Mouse (Mus musculus) left cerebral cortex, postnatal 4 days (tissue): ENCODE data around the gene Cish. TPM values are rescaled to one million over a fixed set of nuclear protein-coding genes. Genes with fewer than 3 reads are reported as not detected.

ENCODE experiments used
- DNase-seq: peaks from one replicate; pipeline ENCODE4 v3.0.0-alpha.2; 2022
- intact Hi-C: fragments of 180-260 bp; cut with DNase I; formaldehyde crosslinking; loops from one replicate; pipeline ENCODE4 v1.15.1; 2025
- total RNA-seq, 2 experiments: library from RNA; stranded (reverse); gene quantifications; 2 replicates each; pipeline ENCODE4 v1.2.3; 2021

The Cish gene
- total RNA-seq, 2 experiments from 2014 or later = 16.4 to 17.5 TPM

DNA sequence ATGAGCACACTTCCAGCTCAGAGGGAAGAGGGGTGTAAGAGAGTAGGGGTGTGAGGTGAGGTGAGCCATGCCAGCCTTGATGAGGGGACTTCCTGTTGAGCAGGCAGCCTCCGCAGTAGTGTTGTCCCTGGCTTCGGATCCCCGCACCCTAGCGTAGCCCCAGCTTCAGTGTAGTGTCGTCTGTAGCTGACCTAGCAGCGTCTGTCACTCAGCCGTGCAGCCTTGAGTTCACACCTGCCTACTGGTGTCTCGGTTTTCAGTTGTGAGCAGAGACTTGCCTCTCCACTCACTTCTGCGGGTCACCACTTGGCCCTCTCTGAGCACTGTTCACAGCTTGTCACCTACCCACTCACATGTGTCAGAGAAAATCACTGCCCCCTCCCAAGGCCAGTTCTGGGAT is 13.3 kb downstream of the Cish start:
- no peak for DNase-seq
- intact Hi-C loops = no loop called here

DNA sequence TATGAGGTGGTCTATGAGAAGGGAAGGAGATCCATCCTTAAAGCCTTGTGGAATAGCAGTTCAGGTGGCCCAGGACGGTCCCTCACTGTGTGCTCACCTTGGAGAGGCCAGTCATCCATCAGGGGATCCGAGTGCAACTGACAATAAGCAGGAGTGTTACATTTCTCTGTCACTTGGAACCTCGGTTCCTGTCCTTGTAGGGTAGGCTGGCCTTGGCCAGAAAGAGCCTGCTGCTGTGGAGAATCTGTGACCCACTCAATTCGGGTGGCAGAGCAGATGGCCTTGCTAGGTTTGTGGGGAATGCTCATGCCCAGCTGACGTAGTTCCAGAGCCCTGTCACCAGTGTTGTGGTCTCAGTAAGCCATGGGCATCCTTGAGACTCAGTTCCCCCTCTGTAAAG is 13.8 kb downstream of the Cish start:
- intact Hi-C loops = no loop called here
- no peak for DNase-seq

DNA sequence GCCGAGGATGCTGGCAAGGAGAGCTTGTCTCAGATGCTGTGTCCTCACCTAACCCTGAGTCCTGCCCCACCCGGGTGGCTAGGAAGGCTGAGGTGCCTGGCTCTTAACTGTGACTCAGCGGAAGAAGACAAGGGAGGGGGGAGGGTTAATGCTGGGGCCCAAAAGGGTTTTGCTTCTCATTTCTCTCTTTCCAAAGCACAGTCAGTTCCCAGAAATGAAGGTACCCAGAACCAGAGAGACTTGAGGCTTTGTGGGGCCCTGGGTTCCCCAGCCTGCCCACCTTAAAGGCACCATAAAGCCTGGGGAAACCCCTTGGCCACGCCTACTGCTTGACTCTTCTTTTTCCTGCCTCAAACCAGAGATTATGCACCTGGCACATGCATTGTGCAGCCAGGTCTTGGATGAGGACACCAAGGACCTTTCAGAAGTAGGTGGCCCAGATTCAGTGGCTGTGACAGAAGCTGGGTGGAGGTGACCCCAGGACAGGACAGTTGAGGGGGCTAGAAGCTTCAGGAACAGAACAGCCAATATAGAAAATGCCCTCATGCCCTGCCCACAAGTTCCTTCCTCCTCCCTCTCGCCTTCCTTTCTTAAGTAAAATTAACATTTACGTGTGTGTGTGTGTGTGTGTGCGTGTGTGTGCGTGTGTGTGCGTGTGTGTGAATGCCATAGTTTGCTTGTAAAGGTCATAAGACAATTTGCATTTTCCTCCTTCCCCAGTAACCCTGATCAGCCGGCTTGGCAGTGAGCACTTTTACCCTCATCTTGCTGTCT is 17.2 kb downstream of the Cish start:
- no peak for DNase-seq
- intact Hi-C loops = no loop called here

DNA sequence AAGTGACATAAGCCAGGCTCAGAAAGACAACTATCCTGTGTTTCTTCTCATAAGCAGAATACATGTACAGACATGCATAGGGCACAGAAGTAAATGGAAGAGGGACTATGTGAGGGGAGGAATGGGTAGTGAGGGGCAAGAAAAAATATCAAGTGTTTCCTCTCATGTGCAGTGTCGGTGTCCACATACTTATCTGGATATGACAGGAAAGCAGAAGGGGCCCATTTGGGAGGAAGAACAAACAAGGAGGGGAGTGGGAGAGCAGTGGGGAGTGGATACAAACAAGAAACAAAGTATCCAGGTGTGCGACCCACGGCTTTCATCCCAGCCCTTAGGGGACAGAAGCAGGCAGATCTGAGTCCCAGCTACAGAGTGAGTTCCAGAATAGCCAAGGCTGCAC is 18.1 kb downstream of the Cish start:
- intact Hi-C loops = no loop called here

DNA sequence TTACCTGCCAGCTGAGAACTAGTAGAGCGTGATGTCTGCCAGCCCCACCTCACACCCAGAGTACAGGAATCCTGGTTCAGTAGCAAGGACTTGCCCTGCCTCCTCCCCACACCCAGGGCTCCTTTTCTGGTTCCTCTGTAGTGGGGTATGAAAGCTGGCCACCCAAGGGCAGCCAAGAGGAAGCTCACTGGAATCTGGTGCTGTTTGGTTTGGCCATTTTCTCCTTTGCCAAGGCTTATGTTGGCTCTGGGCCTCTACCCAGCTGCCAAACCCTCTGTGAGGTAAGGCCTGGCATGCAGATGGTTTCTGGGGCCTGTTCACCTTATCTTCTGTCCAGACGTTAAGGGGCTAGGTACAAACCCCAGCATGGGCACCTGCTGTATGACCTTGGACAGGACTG is 20.0 kb downstream of the Cish start:
- no peak for DNase-seq
- intact Hi-C loops = no loop called here

More for the DNA sequence above, 18.1 kb downstream of the Cish start:
- no peak for DNase-seq

DNA sequence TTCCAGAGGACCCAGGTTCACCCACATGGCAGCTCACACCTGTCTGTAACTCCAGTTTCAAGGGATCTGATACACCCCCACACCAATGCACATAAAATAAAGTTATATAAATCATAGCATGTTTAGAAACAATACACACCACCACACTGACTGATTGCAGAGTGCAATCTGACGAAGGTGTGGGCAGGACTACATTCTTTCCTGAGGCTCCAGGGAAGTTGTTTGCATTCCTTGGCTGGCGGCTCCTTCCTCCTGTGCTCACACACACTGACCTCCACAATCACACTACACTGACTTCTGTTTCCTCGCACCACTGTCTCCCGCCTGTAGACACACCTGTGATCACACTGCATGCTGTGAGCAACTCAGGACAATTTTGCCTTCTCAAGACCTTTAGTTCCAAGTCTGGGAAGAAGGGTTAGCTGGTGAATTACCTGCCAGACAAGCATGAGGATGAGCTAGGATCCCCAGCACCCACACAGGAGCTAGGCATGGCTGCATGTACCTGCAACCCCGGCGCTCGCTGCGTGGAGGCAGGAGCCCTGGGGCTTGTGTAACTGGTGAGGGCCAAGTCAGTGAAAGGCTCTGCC is 26.7 kb downstream of the Cish start:
- intact Hi-C loops = no loop called here
- no peak for DNase-seq

DNA sequence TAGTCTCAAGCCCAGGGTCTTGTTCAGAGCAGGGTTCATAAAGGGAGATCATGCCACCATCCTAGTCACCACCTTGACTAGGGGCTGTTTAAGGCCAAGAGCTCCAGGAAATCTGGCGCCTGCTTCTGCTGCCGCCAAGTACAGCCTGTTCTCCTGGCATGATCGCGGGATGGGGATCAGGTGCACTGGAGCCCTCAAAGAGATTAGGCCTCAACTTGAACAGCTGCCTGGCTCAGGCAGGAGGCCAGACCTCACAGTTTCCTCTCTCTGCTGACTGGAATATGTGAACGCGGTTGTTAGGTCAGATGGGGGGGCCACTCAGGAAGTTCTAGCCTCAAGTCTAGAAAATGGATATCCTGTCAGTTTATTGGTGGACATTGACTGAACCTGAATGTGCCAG is 27.7 kb downstream of the Cish start:
- intact Hi-C loops = no loop called here
- peak; percentile 97 for DNase-seq

DNA sequence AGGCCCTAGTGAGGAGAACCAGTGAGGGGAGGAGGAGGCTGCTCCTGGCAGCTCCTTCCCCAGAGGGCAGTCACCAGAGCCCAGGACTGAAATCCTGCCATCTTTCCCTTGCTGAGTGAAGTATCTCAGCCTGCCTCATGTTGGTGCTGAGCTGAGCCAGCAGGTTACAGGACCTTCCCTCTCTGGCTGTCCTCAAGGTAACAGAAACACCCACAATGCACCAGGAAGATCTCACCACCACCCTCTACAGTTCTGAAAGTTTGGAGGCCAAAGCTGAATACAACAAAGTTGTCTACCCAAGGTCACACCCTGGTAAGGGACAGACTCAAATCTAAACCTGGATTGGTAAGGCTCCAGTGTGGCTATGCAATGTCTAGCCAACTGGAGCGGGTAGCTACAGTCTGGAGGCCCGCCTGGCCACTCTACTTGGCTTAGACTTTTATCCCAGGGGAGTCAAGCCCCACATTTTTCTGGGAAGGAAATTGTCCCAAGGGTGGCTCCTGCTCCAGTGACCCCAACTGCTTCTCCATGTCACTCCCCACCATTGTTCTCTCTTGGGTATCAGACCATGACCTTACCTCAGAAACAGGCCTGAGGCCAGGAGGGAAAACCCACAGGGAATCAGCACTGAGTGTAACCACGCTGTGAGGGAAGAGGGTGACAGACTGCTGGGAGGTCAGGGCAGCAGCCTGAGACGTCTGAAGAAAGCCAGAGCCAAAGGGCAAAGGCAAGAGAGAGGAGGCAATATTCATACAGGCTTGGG is 29.2 kb downstream of the Cish start:
- no peak for DNase-seq
- intact Hi-C loops = no loop called here

DNA sequence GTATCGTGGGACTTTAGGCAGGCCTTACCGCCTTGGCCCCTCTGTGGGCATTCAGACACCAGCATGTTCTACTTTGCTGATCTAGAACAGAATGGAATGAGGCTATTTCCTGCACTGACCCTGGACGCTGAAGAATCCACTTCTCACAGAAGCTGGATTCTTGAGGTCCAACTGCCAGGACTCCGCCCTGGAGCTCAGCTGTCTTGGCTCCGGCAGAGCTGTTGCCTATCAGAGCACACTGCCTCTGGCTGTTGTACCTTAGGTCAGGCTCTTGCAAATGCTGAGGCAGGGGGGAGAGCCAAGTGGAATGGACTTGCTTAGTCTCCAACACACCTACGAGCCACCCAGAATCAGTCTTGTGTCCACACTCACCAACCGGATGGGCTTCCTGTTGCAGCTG is 30.1 kb downstream of the Cish start:
- intact Hi-C loops = no loop called here
- DNase-seq = no peak

DNA sequence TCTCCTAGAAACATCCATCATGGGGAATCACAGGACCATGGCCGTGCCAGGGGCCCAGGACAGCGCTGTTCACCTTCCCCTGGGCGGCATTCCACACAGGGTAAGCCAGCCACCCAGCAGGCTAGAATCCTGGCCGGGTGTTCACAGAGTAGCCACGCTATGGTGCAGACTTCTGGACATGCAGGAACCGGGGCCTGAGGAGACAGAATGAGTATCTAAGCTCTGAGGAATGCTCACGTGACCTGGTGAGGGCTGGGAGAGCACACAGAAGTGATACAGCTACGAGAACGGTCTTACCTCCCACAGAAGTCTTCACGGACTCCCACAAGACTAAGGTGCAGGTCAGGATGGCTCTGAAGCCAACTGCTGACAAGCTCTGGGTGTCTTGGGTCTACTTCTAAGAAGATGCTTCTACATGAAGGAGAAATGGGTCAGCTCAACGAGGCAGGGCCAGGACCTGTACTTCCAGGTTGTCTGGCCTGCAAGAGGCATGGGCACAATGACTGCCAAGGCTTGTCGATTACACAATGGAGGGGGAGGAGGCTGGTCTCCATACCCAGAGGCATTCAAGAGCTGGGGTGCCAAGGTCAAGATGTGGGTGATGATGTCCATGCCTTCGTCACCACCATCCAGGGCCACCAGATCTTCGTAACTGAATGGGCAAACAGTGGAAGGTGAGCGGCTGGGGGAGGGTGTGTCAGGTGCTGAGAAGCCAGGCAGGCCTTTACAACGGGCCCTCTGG is 32.2 kb downstream of the Cish start:
- DNase-seq = no peak
- intact Hi-C loops = no loop called here

DNA sequence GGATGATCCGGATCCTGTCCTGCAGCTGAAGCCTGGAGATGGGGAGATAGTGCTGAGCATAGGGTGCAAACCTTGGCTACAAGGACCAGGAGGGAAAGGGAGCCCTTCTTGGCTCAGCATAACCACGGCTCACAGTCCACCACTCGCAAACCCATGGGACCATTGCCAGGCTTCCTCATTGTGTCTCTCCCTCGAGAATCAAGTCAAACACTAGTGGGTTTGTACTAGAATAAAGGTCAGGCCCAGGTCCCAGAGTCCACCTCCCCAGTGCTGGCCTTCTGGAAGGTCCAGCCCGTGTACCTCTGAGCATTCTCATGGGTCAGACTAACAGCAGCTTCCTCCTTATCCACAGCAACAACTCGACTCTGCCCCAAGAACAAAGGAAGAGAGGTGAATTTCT is 35.0 kb downstream of the Cish start:
- DNase-seq = no peak
- intact Hi-C loops = no loop called here

DNA sequence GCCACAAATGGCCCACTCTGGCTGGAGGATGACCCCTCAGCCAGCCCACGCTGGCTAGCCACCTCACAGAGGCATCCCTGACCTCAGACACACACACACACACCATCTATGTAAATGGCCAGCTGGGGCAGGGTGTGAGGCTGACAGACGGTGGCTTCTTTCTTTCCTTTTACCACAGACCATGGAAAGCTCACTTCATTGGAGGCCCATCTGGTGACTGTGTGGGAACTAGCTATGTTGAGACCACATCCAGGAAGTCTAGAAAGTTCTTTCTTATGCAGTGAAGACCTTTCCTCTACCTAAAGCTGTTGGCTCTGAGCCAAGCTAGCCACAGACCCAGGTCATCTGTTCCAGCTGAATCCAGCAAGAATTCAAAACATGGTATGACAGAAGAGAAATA is 37.9 kb downstream of the Cish start:
- no peak for DNase-seq
- intact Hi-C loops = no loop called here

DNA sequence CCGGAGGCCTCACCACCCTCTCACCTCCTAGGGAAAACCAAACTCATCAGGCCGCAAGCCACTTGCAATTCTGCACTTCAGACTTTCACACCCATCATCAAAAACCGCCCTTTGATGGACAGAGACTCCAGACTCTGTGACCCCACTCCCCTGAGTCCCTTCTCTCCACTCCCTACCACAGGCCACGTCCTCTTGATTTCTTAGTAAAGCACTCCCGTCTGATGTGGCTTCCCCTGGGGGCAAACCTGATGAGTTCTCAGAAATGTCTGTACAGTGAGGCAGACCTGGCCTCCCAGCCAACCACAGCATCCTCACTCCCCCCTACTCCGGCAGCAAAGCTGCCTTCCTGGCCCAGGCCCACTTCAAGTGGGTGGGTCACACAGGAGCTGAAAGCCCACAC is 38.5 kb downstream of the Cish start:
- no peak for DNase-seq
- intact Hi-C loops = no loop called here

DNA sequence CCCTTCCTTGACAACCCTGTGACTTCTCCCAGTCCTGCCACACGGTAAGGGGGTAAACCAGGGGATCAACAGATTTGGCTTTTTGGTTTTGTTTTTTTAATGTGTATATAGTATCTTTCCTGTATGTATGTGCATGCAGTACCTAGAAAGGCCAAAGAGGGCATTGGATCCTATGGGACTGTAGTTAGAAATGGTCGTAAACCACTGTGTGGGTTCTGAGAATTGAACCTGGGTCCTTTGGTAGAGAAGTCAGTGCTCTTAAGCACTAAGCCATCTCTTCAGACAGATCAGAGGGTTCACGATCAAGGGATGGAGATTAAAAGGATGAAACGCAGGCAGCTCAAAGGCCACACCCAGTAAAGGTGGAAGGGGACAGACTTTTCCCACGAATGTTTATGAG is 39.2 kb downstream of the Cish start:
- intact Hi-C loops = loop anchor here (5.0 kb wide), 1 partner anchor 43 kb away; no protein-coding TSS in a partner anchor
- no peak for DNase-seq

DNA sequence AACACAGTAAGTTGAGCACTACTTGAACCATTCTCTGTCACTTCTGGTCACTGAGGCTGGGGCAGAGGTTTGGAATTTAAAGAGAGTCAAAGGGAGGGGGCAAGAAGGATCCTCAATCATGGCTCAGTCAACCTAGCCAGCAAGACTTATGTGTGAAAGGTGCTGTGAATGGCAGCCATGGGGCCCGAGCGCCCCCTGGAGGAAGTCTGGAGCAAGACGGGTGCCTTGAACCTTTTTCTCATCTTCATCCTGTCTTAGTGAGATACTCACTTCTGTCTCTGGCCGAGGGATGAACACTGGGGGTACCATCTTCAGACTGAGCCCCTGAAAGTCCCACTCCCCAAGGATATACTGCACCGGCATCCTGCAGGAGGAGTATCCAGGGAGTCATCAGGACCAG is 40.1 kb downstream of the Cish start:
- peak; percentile 69 for DNase-seq
- intact Hi-C loops = loop anchor here (5.0 kb wide), 1 partner anchor 44 kb away; no protein-coding TSS in a partner anchor

DNA sequence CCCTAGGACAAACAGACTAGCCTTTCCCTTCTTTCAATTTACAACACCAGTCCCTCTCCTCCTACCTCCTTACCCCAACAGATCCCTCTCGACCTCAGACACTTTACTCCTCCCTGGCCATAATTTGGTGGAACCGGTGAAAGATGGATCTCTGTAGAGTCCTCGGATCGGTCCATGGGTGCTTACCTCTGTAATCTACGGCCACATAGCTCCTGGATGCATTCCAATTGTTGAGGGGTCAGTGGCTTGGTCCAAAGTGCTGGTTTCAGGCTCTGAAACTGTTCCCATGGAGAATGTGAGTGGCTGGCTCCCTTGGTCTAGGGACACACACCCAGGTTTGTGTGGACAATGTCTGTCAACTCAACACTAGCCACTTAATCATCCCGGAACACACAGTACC is 40.6 kb downstream of the Cish start:
- no peak for DNase-seq
- intact Hi-C loops = loop anchor here (5.0 kb wide), 1 partner anchor 44 kb away; no protein-coding TSS in a partner anchor

DNA sequence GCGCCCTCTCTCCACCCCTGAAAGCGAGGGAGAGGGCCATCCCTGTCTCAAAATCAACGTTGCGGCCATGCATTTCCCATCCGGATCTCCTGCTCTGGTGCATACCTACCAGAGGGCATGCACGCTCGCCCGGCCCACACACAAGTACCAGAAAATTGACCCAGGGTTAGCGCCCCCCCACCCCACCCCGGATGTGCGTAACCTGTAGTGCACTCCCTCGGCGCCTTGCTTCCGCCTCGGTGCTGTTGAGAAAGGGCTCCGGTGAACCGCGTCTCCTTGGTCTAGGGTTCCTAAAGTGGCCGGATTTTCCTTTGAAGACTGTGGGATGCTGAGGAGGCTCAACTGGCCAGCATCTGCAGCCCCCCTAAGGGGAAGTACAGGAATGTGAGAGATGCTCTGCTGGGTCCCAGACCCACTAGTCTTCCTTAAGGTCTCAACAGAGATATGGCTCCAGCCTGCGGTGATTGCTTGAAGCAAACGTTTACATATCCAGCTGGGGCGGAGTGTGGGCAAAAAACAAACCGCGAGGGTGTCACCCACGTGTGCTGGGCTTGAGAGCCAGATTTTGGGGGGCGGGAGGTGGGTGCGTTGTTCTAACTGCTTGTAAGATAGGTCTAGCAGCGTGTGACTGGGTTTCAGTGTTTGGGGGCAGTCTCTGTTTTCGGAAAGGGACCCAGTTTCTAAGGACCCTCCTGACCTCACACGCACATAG is 42.5 kb downstream of the Cish start, which contains the start of gene Hemk1:
TSS of gene Hemk1 (minus strand) at position 179 of the 712 bp plus-strand sequence.
- intact Hi-C loops = loop anchor here (5.0 kb wide), 1 partner anchor 46 kb away; no protein-coding TSS in a partner anchor

DNA sequence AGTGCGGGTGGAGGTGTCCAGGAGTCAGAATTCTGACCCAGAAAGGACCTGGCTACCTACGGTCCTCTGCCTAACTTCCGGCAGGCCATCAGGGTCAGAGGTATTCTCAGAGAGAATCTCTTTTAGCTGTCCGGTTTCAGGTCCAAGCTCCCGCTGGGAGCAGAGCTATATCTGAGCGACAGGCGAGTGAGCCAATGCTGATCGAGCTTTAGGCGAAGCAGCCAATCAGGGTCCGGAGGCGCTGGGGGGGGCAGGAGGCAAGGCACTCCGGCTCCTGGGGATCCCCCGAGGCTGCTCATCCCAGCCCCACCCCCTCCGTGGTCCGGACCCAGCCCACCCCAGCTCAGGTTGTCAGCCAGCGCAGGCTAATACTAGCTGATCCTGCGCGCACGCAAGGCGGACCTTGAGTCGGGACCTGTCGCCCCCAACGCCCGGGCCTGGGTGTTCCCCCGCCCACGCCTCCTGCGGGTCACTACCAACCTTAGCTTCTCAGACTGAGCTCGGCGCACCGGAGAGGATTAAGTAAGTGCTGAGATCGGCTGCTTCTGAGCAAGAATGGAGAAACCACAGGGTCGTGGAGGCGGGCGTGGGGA is 44.5 kb downstream of the Cish start, which contains the start of gene 6430571L13Rik:
TSS of gene 6430571L13Rik (plus strand) at position 336 of the 593 bp plus-strand sequence.
- DNase-seq = peak; percentile 95
- intact Hi-C loops = no loop called here

More for the DNA sequence above, 42.5 kb downstream of the Cish start, which contains the start of gene Hemk1:
- DNase-seq = peak; percentile 83

DNA sequence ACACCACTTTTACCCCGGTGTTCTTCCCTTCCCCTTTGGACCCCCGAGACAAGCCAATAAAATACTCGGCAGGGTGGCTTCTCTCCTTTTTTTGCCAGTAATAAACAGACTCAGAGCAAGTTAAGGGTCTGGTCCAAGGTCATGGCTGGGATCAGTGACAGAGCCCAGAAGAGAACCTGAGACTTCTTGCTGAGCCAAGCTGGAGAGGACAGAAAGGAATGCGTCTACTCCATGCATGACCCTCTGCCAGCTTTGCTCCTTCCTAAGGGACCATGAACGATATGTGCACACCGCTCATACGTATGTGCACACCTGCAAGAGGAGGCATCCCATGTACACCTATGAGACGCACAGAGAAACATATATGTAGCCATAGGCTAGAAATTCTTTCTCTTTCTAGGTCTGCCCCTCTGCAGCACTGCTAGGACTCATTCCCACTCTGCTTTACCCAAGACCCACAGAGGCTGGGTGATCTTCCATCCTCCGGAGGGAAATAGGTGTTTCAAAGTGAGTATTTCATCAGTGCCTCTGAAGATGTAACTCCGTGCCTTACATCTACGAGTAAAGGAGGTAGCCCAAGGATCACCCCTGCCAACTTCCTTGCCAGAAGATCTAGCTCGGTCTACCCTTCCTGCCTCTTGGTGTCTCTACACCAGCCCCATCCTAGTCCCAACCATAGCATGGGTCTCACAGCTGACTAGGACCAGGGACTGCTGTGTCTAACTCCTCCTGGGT is 45.3 kb downstream of the Cish start:
- intact Hi-C loops = no loop called here
- DNase-seq = no peak
